Mouse (Mus musculus) frontal cortex, postnatal 14 days (tissue): ENCODE data around the gene Tll2.

Experiments
- DNase-seq, 2 experiments: peaks; one replicate each; pipeline ENCODE4 v3.0.0; 2022; ENCODE audit warnings: low spot score in 2 of 2

Tll2 gene

GRCm38 (mm10) chr19:41206811-41207344 lies at the start of gene Tll2:
Gene Tll2 (minus strand): TSS chr19:41206835.
- DNase-seq = peak in 1 of 2 experiments; percentile 20

GRCm38 (mm10) chr19:41254584-41254983 lies 47.9 kb upstream of the Tll2 start:
- no peak for DNase-seq

GRCm38 (mm10) chr19:41248968-41249367 lies 42.3 kb upstream of the Tll2 start:
- no peak for DNase-seq

GRCm38 (mm10) chr19:41248271-41248670 lies 41.6 kb upstream of the Tll2 start:
- no peak for DNase-seq

- no peak for DNase-seq
These were observed 39.6 kb upstream of the Tll2 start for GRCm38 (mm10) chr19:41246271-41246670.

- DNase-seq = peak in 1 of 2 experiments; percentile 43
These were observed 37.9 kb upstream of the Tll2 start for GRCm38 (mm10) chr19:41244581-41244980.

GRCm38 (mm10) chr19:41241997-41242396 lies 35.4 kb upstream of the Tll2 start:
- DNase-seq = no peak

GRCm38 (mm10) chr19:41233698-41234097 lies 27.1 kb upstream of the Tll2 start:
- DNase-seq = no peak

- DNase-seq = no peak
These were observed 1.7 kb upstream of the Tll2 start for GRCm38 (mm10) chr19:41208326-41208725.

GRCm38 (mm10) chr19:41206041-41206810 lies 409 bp downstream of the Tll2 start:
- DNase-seq = no peak

GRCm38 (mm10) chr19:41204159-41205081 lies 2.2 kb downstream of the Tll2 start:
- DNase-seq = no peak

- DNase-seq = peak; percentile 50 to 74
These were observed 9.0 kb downstream of the Tll2 start for GRCm38 (mm10) chr19:41197606-41198005.

GRCm38 (mm10) chr19:41193379-41193778 lies 13.3 kb downstream of the Tll2 start:
- DNase-seq = no peak

- no peak for DNase-seq
These were observed 13.7 kb downstream of the Tll2 start for GRCm38 (mm10) chr19:41192953-41193352.

GRCm38 (mm10) chr19:41191724-41192123 lies 14.9 kb downstream of the Tll2 start:
- no peak for DNase-seq

GRCm38 (mm10) chr19:41190876-41191434 lies 15.7 kb downstream of the Tll2 start:
- DNase-seq = no peak

- DNase-seq = no peak
These were observed 29.3 kb downstream of the Tll2 start for GRCm38 (mm10) chr19:41177331-41177730.

GRCm38 (mm10) chr19:41176881-41177280 lies 29.8 kb downstream of the Tll2 start:
- DNase-seq = no peak

GRCm38 (mm10) chr19:41165914-41166235 lies 40.8 kb downstream of the Tll2 start:
- DNase-seq = no peak

GRCm38 (mm10) chr19:41165144-41165913 lies 41.3 kb downstream of the Tll2 start:
- no peak for DNase-seq

GRCm38 (mm10) chr19:41164447-41165095 lies 42.1 kb downstream of the Tll2 start:
- no peak for DNase-seq
